Mouse (Mus musculus) CD4-positive, CD25-positive, alpha-beta regulatory T cell, adult 2 months (primary cell): ENCODE results near the gene Teddm3.
"Not testable (repeated sequence)": the region's sequence is repeated elsewhere in the genome, so short reads cannot be mapped to it uniquely, and the experiment has no call there.

Experiments used
- DNase-seq: peaks from one replicate; pipeline ENCODE4 v3.0.0-alpha.2; 2012; ENCODE audit warnings: low read depth, low spot score

Gene Teddm3

GRCm38 (mm10) chr16:21153900-21154299 is at the start of gene Teddm3:
Teddm3 (minus strand) TSS chr16:21154000.
- DNase-seq, result not testable (repeated sequence)

DNA sequence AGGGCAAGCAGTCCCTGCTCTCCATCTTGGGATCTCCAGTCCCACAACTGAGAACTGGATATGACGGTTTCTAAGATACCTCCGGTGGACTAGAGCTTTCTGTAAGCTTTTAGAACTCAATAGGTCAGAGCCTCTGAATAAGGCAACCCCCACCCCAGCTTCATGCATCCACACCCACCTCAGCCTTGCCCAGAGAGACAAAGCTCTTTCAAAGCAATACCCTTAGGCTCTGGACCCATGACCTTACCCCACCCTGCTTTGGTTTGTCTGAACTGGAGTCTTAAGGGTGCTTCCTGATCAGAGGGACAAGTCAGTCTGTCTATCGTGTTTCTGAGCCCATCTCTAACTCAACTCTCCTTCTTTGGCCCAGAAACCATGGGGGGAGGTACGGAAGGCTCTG is 48.9 kb upstream of the Teddm3 start:
- no peak for DNase-seq

DNA sequence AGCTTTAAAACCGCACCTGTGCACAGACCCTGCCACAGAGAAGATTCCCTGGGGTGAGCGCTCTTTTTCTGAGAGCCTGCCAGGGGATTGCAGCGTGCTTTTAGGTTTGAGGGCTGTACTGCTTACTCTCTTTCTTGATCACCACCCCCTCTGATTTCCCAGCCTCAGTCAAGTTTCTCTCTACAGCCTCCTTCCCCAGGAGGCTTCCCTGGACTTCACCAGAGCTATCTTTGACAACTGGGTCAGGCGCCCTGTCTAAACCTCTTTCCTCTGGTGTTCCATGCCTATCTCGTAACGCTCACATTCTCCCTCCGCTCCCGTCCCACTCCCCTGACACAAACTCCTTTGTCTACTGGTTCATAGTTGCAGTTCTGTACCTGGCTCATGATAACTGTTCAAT is 45.6 kb upstream of the Teddm3 start:
- DNase-seq, result no peak

GRCm38 (mm10) chr16:21198529-21198928 is 44.7 kb upstream of the Teddm3 start:
- peak; percentile 34 for DNase-seq

DNA sequence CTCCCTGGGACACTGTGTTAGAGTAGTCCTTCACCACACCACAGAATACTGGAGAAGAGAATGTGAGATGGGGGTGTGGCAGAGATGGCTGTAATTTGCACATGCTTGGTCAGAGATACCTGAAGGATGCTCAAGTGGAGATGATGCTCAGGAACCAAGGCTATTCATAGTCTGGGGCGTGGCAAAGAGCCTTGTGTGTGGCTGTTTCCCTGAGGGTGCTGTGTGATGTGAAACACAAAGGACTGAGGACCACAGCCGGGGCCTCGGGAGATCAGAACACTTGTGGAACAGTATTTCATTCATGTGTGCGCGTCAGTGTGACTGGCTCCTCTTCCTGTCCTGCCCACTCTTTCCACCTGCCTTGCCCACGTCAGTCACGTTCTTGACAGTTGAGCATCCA is 44.2 kb upstream of the Teddm3 start:
- DNase-seq, result no peak

DNA sequence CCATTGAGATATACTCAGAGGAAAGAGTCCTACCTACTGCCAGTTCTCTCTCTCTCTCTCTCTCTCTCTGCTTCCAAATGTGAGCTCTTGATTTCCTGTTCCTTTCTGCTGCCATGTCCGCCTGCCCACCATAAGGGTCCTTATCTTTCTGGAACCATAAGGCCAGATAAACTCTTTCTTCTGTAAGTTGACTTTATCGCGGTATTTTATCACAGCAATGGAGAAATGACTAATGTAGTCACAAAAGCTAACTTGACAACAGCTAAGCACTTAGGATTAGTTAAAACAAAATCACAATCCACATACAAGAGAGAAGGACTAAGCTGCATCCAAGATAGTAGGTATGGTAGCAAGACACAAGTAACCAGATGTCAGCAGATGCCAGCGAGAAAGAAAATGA is 43.7 kb upstream of the Teddm3 start:
- no peak for DNase-seq

DNA sequence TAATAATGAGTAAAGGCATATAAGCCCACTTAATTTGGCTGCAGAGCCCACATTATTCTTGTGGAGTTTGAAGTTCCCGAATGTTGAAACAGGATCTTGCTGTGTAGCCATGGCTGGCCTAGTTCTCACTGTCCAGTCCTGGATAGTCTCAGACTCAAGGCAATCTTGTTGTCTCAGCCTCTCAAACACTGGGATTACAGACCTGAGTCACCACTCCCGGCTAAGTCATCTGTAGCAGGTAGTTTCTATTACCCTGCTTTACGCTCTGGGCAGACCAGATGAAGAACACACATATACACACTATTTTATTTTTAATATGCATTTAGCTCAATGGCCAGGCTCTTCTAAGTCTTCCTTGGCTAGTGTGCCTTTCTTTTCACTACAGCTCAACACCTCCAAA is 42.8 kb upstream of the Teddm3 start:
- no peak for DNase-seq

DNA sequence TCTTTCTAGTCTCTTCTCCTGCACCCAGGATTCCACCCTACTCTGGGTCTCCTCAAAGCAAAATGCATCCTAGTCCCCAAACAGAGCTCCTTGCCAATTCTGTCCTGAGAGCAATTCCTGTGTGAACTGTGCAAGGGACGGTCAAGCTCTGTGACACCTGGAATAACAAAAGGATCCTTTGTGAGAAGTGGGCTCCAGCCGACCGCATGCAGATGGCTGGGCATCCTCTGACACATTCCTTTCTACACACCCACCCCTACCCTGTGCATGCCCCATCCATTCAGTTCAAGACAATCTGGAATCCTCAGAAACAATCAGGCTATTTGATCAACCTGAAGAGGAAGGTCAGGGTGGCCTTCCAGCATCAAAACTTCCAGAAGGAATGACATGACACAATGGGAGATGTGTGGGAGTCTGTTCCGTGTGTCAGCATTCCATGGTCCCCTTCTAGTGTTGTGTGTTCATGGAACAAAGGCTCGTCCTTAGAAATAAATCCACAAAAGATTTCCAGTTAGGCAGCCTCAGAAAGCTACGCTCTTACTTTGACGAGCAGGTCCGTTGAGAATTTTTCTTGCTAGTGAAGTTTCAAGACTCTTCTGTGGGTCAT is 41.6 kb upstream of the Teddm3 start:
- DNase-seq, result no peak

- DNase-seq, result no peak
These were observed 40.4 kb upstream of the Teddm3 start for GRCm38 (mm10) chr16:21194182-21194581.

DNA sequence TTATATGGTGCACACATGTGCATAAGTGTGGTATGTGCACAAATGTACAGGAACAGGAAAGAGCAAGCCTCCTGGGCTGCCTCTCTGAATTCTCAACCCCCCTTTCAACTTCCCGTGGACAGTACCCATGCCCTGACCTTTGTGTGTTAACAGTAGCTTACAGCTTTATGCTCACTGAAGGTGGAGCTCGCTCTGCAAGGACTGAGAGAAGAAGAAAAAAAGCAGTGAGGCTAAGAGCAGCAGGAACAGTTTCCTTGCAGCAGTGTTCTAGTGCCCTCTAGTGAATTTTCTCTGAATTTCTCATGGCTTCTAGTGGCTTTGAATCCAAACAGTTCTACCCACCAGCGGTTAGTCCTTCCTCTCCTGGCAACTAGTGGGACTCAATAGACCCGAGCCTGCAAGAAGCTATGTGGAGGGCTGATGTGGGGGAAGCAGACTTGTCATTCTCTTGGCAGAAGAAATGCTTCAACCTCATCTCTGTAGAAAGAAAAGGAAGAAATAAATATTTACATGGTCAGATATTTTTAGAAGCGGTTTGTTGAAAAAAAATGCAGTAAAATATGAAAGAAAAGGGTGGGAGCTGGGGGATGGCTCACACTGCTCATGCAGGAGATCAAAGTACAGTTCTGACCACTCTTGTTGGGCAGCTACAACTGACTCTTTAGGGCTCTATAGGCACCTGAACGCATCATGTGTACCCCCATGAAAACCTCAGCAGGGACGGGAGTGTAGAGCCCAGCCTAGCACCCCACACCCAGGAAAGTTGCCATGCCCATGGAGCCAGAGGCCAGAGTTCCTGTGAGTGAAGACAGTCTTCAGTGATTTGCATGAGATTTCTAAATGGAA is 38.9 kb upstream of the Teddm3 start:
- DNase-seq, result peak; percentile 60

DNA sequence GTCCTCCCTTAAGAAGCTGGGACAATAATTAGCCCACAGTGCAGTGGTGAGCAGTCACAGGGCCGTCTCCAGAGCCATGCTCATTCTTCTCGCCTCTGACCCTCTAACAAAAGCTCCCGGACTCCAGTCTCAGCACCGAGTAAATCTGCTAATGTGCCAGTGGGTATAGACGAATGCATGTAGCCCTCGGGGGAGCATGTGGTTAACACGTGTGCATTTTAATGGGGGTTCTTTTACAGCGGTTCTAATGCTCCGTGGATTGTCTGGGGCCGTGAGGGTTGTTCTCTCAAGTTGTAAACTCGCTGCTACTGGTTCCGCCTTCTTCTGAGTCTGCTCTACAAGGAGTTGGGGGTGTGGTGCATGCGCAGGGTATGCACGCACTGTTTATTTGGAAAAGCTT is 37.8 kb upstream of the Teddm3 start:
- DNase-seq, result no peak

DNA sequence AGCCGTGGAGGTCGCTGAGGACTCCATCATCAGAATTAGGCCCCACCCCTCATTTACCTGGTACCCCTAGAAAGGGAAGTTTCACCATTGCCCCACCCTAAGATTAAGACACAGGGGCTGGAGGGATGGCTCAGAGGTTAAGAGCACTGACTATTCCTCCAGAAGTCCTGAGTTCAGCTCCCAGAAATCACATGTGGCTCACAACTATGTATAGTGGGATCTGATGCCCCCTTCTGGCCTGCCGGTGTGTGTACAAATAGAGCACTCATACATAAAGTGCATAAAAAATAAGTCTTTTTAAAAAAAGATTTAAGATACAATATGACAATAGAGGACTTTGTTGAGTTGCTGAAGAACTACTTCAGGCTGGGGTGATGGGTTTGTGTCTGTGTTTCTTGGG is 34.5 kb upstream of the Teddm3 start:
- DNase-seq, result no peak

DNA sequence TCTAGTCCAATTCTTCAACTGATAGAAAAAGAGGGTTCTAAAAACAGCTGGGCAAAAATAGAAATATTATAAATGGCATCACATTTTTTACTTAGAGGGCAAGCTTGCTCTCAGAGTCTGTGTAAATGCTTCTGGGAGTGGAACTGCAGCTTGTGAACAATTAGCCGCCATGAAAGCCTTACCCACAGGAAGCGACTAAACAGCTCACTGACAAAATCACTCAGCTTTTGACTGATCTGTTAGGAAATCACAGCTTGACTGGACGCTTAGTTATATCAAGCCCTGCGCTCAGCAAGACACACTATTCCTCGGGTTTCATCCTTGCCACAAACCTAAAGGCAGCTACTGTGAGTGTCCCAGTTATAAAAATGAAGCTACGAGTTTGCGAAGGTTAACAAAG is 33.8 kb upstream of the Teddm3 start:
- DNase-seq, result no peak

GRCm38 (mm10) chr16:21184697-21185096 is 30.9 kb upstream of the Teddm3 start:
- no peak for DNase-seq

DNA sequence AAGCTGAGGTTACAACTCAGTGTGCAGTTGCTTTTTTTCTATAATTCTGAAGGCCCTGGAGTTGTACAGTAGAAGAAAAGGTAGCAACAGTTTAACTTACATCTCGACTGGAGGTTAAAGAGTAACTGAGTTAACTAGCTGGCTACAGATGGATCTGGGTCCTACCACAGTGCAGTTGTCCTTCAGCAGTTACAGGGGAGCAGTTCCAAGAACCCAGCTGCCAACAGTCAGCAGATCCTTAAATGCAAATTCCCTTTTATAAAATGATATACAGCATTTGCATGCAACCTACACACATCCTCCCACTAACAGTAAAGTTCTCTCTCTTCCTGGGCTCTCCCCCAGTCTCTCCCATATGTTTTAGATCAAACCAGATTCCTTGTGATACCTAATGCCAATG is 28.3 kb upstream of the Teddm3 start:
- no peak for DNase-seq

GRCm38 (mm10) chr16:21175236-21175635 is 21.4 kb upstream of the Teddm3 start:
- DNase-seq, result no peak

- no peak for DNase-seq
These were observed 14.9 kb upstream of the Teddm3 start for GRCm38 (mm10) chr16:21168730-21169129.

- peak; percentile 2 for DNase-seq
These were observed 11.8 kb upstream of the Teddm3 start for GRCm38 (mm10) chr16:21165343-21166220.

- DNase-seq, result peak; percentile 1
These were observed 9.6 kb upstream of the Teddm3 start for GRCm38 (mm10) chr16:21163423-21163822.

- not testable (repeated sequence) for DNase-seq
These were observed 5.4 kb upstream of the Teddm3 start for GRCm38 (mm10) chr16:21159226-21159625.

- DNase-seq, result not testable (repeated sequence)
These were observed 2.5 kb upstream of the Teddm3 start for GRCm38 (mm10) chr16:21156261-21156660.
